Mouse (Mus musculus) left cerebral cortex, adult 2 months (tissue): ENCODE measurements at regions not wholly inside any gene's neighbourhood (a gene's known extent, or its start where the extent isn't known, plus 50 kb on each side); places are given as distances from the start of the nearest gene placed in this dataset.

Source experiments
- DNase-seq, 2 experiments: peaks; one replicate each; pipeline ENCODE4 v3.0.0; 2021 to 2022; ENCODE audit warnings: low spot score in 2 of 2, mixed read lengths in 1 of 2; ENCODE audit errors: extremely low spot score in 1 of 2
- H3K27ac ChIP-seq: fragments of 200-600 bp; 2 replicates; pipeline ENCODE4 v1.8.1; 2022
- H3K4me3 ChIP-seq: fragments of 200-600 bp; 2 replicates; pipeline ENCODE4 v1.8.1; 2022
- CTCF ChIP-seq: fragments of 200-600 bp; IDR thresholded peaks from 2 replicates; pipeline ENCODE4 v1.8.1; 2022; ENCODE audit warnings: antibody characterized with exemption, mild to moderate bottlenecking, moderate library complexity
- intact Hi-C: fragments of 180-260 bp; cut with DNase I; formaldehyde crosslinking; loops from one replicate; pipeline ENCODE4 v1.15.1; 2025

GRCm38 (mm10) chr17:93874430-93874829 is 675.6 kb downstream of the Adcyap1 start:
- DNase-seq: no peak

GRCm38 (mm10) chr17:93905666-93906065 is 706.8 kb downstream of the Adcyap1 start:
- Histone ChIP-seq H3K4me3 (no peak overlapping the region), H3K27ac (no peak overlapping the region)
- no peak for TF ChIP-seq CTCF
- no peak for DNase-seq
- intact Hi-C loops: no loop called here

More at GRCm38 (mm10) chr17:93874430-93874829, 675.6 kb downstream of the Adcyap1 start:
- TF ChIP-seq CTCF: no peak; the same call in 1 of the 2 replicates
- intact Hi-C loops: no loop called here
- no peak overlapping the region for H3K27ac ChIP-seq
- H3K4me3 ChIP-seq: no peak overlapping the region

- DNase-seq: no peak
- intact Hi-C loops: loop anchor here (10.0 kb wide), 1 partner anchor 332 kb away; no protein-coding TSS in a partner anchor
- Histone ChIP-seq H3K27ac (no peak overlapping the region), H3K4me3 (no peak overlapping the region)
- TF ChIP-seq CTCF: no peak
Measured at GRCm38 (mm10) chr17:93922412-93922811, 723.6 kb downstream of the Adcyap1 start.

- intact Hi-C loops: loop anchor here (10.0 kb wide), 1 partner anchor 330 kb away; no protein-coding TSS in a partner anchor
- H3K4me3 ChIP-seq: no peak overlapping the region
- H3K27ac ChIP-seq: no peak overlapping the region
- DNase-seq: no peak
- no peak for TF ChIP-seq CTCF
Measured at GRCm38 (mm10) chr17:93924223-93925006, 725.6 kb downstream of the Adcyap1 start.
